Mouse (Mus musculus) bone marrow, adult 2 months (tissue): ENCODE measurements around the gene Dennd1a. TPM values are rescaled to one million over a fixed set of nuclear protein-coding genes. Genes with fewer than 3 reads are reported as not detected.

Experiments
- H3K27ac ChIP-seq: fragments of 200-500 bp; 2 replicates; pipeline ENCODE4 v1.5.1; 2012; ENCODE audit warnings: low read depth, mild to moderate bottlenecking, control low read depth, inconsistent platforms, low read length; ENCODE audit not compliant: control insufficient read depth, poor library complexity, insufficient read depth
- H3K4me1 ChIP-seq: fragments of 200-500 bp; 2 replicates; pipeline ENCODE4 v1.6.1; 2011; ENCODE audit warnings: low read length; ENCODE audit not compliant: control insufficient read depth, insufficient read depth
- H3K4me3 ChIP-seq: fragments of 200-500 bp; replicated peaks from 2 replicates; pipeline ENCODE3; 2011; ENCODE audit warnings: mild to moderate bottlenecking, low read depth, low read length, control low read depth; ENCODE audit not compliant: control insufficient read depth
- CTCF ChIP-seq: fragments of 200-500 bp; IDR thresholded peaks from 2 replicates; pipeline ENCODE4 v1.5.1; 2011; ENCODE audit warnings: low read length, control low read depth; ENCODE audit not compliant: control insufficient read depth, insufficient read depth
- POLR2A ChIP-seq: fragments of 200-500 bp; IDR thresholded peaks from 2 replicates; pipeline ENCODE4 v1.6.1; 2011; ENCODE audit warnings: low read depth, mild to moderate bottlenecking, control low read depth, low read length, borderline replicate concordance; ENCODE audit not compliant: control insufficient read depth
- WGBS: fragments of 180-500 bp; shearing (Covaris S2); methylation state at CpG from one replicate; pipeline ENCODE4 v1.1.7; 2018; 5-methylcytosine and 5-hydroxymethylcytosine counted together
- polyA plus RNA-seq: library from polyadenylated mRNA; stranded (reverse); fragments of >200 nt; gene quantifications from 2 replicates; pipeline ENCODE4 v1.2.4, GENCODE M21; 2011; ENCODE audit warnings: low replicate concordance; ENCODE audit not compliant: missing spikeins, insufficient read depth, insufficient read length

Dennd1a gene
- polyA plus RNA-seq, 1 experiment: 22.9 TPM

DNA sequence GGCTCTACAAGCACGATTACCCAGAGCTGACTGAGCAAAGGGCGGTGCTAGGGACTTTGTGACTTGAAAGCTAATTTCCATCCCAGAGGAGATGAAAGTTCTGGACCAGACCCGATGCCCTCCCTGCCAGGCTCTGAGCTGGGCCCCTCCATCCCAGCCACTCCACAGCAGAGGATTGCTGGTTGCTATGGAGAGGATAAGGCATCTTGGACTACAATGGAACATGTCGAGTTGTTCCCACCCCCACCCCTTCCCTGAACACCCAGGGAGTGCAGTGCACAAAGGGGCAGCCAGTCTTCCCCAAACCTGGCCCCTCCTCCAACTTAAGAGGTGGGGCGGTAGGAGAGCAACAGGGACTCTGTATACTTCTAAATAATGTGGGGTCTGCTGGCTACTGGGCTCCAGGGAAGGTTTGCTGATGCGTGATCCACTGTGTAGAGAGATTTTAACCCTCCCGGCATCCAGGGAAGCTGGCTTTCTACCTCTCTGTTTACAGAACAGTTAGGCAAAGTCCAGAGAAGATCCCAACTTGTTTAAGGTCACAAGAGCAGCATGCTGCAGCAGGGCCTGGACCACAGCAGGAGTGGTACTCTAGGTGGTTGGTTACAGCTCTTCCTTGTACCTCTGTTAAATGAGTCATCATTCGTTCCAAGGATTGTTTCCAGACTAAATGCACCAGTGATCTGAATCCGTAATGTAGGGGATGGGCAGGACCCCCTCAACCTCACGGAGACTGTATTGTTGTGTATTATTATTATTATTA lies 509.1 kb downstream of the Dennd1a start:
- H3K27ac ChIP-seq: no peak overlapping the region
- no peaks in the 10 kb centered on the region for H3K4me1 ChIP-seq
- no peak overlapping the region for H3K4me3 ChIP-seq
- WGBS: 76% methylated on average over 10 of the region's 10 CpGs
- TF ChIP-seq CTCF: no peak
- no peak for TF ChIP-seq POLR2A

DNA sequence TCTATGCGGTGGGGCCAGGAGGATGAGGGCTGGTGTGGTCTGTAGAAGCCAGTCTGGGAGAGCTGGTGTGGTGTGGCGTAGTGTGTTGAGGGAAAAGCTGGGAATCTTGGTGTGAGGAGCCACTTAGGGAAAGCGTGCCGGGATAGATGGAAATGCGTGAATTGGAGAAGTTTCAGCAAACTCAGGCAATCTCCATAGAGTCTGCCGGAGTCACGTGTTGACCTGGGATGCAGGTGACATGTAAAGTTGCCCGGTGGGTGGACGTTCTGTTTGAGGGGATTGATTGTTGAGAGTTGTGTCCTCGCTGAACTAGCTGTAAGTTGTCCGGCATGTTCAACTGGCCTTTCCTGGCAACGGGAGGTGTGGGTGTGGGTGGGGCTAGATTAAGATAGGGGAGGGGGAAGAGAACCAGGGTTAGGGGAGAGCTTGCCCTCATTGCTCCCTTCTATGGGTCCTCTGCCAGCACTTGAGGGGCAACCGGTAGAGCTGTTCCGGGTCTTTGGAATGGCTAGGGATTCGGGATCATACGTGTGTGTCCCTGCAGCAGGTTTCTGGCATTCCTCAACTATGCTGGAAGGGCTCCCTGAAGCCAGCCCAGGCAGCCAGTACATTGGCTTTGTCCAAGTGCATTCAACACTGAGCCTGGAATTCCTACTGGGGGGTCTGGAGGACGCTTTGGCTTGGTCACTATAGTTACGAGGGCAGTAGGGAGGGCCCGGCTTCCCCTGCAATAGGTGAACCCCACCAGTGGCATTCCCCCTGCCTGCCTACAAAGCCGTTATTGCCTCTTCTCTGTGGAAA lies 510.4 kb downstream of the Dennd1a start:
- TF ChIP-seq POLR2A (no peak), CTCF (no peak)
- no peak overlapping the region for H3K27ac ChIP-seq
- WGBS: 65% methylated on average over 20 of the region's 20 CpGs
- H3K4me1 ChIP-seq: no peaks in the 10 kb centered on the region
- H3K4me3 ChIP-seq: no peak overlapping the region

DNA sequence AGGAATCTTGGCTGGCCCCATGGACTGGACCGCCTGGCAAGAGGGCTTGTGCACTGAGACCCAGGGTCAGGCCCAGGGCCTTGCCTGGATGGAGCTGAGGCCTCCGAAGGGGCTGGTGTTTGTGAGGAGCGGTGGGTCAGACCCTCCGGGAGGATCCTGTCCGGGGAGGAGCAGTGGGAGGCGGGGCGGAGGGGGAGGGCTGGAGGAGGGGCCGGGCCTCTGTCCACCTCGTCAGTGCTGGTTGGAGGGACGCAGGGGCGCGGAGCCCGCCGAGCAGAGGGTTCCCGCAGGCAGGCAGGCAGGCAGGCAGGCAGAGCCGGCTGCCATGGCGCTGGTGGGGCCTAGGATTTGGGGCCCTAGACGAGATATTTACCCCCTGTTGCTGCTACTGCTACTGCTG lies 511.2 kb downstream of the Dennd1a start, which contains the start of gene Crb2:
Gene Crb2, plus strand, starts transcription at position 234 of the 400 bp plus-strand sequence.
- WGBS: 63% methylated on average over 18 of the region's 18 CpGs
- TF ChIP-seq CTCF (no peak), POLR2A (no peak)
- Histone ChIP-seq H3K27ac (no peak within 1 kb of the TSS), H3K4me3 (no peak within 1 kb of the TSS), H3K4me1 (no peaks in the 10 kb centered on the region)

DNA sequence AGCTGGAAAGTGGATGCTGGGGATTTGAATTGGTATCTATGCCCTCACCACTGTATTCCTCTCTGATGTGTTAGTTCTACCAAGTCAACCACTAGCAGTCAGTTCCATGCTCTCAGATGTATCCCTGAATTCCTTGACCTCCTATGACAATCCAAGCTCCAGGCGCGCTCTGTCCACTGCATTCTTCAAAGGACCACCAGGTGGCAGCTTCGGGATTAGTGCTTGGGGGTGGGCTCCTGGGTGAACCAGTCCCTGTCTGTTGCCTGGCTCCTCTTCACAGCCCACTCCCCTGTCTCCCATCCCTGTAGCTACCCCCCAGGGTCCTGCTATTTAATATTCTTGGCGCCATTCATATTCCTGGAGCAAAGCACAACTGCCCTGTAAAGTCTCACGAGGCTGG lies 512.6 kb downstream of the Dennd1a start:
- WGBS: 31% methylated on average over 5 of the region's 5 CpGs
- TF ChIP-seq POLR2A (no peak), CTCF (peak; percentile 42; the same call in 1 of the 2 replicates)
- Histone ChIP-seq H3K4me3 (no peak overlapping the region), H3K27ac (no peak overlapping the region), H3K4me1 (no peaks in the 10 kb centered on the region; the same call in 1 of the 2 replicates)

DNA sequence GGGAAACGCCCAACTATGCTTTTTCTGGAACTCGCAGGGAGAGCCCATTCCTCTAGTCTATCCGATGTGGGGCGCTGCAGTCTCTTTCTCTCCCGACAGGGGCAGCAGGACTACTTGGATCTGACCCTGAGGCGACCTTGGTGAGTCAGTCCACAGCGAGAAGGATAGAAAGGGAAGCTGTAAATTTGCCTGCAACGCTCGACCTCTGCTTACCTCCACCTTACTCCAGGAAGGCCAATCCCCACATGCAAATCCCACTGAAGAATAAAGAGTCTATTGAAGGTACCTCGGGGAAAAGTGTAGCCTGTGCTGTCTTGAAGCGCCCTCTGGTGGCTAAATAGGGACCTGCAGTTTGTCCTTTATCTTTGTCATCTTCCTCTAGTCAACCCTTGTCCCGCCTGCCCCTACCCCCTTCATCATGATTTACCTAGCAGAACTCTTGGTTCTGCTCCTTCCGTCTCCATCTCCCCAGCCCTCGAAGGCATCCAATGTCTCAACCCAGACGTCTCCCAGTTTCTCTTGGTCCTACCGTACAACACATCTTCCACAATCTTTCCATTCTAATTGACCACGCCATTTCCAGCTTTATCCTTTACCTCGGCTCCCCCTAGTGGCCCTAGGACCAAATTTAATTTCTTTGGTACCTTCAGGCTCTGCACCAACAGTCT lies 515.4 kb downstream of the Dennd1a start:
- no peak for TF ChIP-seq POLR2A
- peak; percentile 72 for TF ChIP-seq CTCF
- Histone ChIP-seq H3K4me1 (no peaks in the 10 kb centered on the region; the same call in none of the 2 replicates), H3K27ac (no peak overlapping the region), H3K4me3 (peak overlapping the region; percentile 45)
- WGBS: under 1% methylated on average over 18 of the region's 18 CpGs

DNA sequence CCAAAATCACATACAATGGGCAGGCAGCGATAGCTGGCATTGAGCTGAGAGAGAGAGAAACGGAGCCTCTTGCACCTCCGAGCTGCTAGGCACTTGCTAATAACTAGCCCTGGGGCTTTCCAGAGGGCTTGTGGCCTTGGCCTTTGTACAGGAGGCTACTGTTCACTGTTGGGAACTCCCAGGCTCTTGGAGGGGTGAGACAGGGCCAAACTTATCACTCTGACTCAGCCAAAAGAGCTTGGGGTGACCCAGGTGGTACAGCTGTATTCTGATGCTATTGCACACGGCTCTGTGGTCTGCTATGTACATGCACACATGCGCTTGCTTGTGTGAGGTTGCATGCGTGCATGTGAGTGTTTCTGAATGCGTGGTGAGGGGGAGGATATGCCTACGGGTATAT lies 517.4 kb downstream of the Dennd1a start:
- no peak overlapping the region for H3K4me3 ChIP-seq
- TF ChIP-seq POLR2A: no peak
- TF ChIP-seq CTCF: no peak
- peaks cover 5% of the 10 kb centered on the region for H3K4me1 ChIP-seq
- H3K27ac ChIP-seq: no peak overlapping the region
- WGBS: 77% methylated on average over 8 of the region's 8 CpGs

DNA sequence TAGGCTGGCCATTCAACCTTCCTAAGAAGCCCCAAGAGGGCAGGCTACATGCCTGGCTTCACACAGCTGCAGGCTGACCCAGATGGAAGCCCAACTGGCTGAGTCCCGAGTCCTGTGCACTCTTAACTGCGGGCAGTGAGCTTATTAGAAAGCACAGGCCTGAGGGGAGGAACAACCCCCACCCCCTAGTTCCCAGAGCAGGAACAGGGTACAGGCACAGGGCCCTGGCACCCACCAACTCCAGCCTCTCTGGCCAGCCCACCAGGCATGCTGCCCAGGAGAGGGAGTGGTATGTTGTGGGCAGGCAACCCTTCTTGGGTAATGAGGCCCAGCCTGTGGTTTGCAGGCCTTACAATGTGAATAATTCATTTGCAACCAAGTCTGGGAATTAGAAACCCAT lies 518.3 kb downstream of the Dennd1a start:
- H3K27ac ChIP-seq: peak overlapping the region; percentile 53
- TF ChIP-seq POLR2A (no peak), CTCF (no peak)
- 45% methylated on average over 2 of the region's 2 CpGs for WGBS
- H3K4me1 ChIP-seq: peaks cover 7% of the 10 kb centered on the region
- H3K4me3 ChIP-seq: no peak overlapping the region

DNA sequence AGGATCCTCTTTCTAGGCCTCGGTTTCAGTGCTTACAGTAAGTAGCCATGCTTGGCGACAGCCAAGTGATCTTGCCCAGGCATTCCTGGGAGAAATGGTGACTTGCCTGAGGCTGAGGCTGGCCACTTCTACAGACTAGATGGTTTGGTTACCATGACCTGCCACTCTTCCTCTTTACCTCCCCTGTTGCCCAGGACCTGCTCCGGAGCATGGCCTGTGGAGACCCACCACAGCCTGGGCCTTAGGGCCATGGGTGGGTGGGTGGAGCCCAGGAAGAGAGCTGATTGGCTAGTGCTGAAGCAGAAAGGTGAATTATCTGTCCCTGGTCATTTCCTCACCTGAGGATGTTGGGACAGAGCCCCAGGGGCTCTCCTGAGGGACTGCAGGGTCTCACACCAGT lies 519.5 kb downstream of the Dennd1a start:
- Histone ChIP-seq H3K4me1 (peaks cover 7% of the 10 kb centered on the region), H3K4me3 (no peak overlapping the region), H3K27ac (peak overlapping the region; percentile 49)
- 73% methylated on average over 3 of the region's 3 CpGs for WGBS
- TF ChIP-seq CTCF (no peak), POLR2A (no peak)
